Mouse (Mus musculus): ENCODE results near the gene Skap1. TPM values are rescaled to one million over a fixed set of nuclear protein-coding genes. Genes with fewer than 3 reads are reported as not detected.

Gene Skap1
- 2.2 and 2.5 TPM in 2 replicates for polyA plus RNA-seq (2021; fragmentation: Nextera tagmentation)
- long read RNA-seq, experiment 1, partial matches to known transcripts, result 0 of 10 reads
- long read RNA-seq, experiment 1, other reads (novel, unspliced or antisense), result 5 of 10 reads
- long read RNA-seq, experiment 2, partial matches to known transcripts, result 2 of 5 reads
- long read RNA-seq, experiment 2, other reads (novel, unspliced or antisense), result 2 of 5 reads

GRCm38 (mm10) chr11:96463986-96464715, at the start of gene Skap1:
Skap1 (plus strand) TSS chr11:96464593.

DNA sequence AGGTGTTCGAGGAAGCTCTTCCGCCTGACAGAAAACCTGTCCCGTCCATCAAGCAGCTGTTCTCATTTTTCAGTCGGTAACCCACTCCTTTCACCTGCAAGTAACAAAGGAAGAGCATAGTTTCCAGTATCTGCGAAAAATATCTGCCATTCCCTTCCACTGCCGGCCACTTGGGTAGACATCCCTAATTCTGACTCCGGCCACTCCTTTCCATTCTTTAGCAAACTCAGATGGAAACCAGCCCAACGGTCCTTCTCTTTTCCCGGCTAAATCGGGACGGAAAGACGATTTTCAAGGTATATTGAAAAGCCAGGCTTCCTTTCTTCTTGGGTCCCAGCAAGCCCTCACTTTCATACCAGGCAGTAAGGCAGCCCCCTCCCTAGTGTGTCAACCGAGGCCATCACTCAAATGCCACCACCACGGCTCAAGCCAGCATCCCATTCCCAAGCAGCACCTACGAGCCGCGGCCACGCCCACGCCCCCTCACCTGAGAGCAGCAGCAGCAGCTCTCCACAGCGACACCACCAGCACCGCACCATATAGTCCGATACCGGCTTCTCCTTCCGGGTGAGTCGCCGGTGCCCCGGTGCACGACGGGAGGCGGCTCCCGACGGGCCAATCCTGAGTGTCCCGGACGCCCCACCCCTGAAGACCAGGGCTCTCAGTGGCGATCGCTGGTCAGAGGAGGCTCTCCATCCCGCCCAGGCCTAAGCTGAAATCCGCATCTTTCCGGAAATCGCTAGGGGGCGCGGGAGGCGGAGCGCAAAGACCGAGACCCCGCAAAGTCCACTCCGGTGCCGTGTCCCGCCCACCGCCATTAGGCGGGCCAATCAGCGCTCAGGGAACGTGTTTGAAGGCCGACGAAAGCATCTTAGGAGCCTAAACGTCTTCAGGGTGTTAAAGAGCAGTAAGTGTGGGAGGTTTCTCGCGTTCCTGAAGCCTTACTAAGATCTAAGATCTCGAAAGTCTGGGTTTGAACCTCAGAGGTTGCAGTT, 312.9 kb downstream of the Skap1 start, which contains the start of gene Snx11:
Snx11 (minus strand) TSS at position 592 of the 995 bp plus-strand sequence.

GRCm38 (mm10) chr11:96788871-96789795, 324.7 kb downstream of the Skap1 start, which contains the start of gene Cbx1:
Cbx1 (plus strand) TSS chr11:96789127.

Other genes starting within 250 kb of the Skap1 start
- not detected in 2 replicates for gene Hoxb9, start 193.1 kb upstream of the Skap1 start, polyA plus RNA-seq (2021; fragmentation: Nextera tagmentation)
- gene Hoxb8, start 182.7 kb upstream of the Skap1 start, polyA plus RNA-seq (2021; fragmentation: Nextera tagmentation), result not detected in 2 replicates
- not detected in 2 replicates for gene Hoxb7, start 178.0 kb upstream of the Skap1 start, polyA plus RNA-seq (2021; fragmentation: Nextera tagmentation)
- gene Hoxb6, start 172.1 kb upstream of the Skap1 start, polyA plus RNA-seq (2021; fragmentation: Nextera tagmentation), result not detected in 2 replicates
- gene Hoxb5, start 161.3 kb upstream of the Skap1 start, polyA plus RNA-seq (2021; fragmentation: Nextera tagmentation), result not detected in 2 replicates
- gene Hoxb4, start 146.3 kb upstream of the Skap1 start, polyA plus RNA-seq (2021; fragmentation: Nextera tagmentation), result not detected in 2 replicates
- gene Hoxb3, start 141.3 kb upstream of the Skap1 start, polyA plus RNA-seq (2021; fragmentation: Nextera tagmentation), result not detected in 2 replicates
- gene Hoxb2, start 114.1 kb upstream of the Skap1 start, polyA plus RNA-seq (2021; fragmentation: Nextera tagmentation), result not detected in 2 replicates
- gene Hoxb1, start 98.8 kb upstream of the Skap1 start, polyA plus RNA-seq (2021; fragmentation: Nextera tagmentation), result not detected in 2 replicates